Mouse (Mus musculus): ENCODE results near the gene Ckap4.

Ckap4 gene

DNA sequence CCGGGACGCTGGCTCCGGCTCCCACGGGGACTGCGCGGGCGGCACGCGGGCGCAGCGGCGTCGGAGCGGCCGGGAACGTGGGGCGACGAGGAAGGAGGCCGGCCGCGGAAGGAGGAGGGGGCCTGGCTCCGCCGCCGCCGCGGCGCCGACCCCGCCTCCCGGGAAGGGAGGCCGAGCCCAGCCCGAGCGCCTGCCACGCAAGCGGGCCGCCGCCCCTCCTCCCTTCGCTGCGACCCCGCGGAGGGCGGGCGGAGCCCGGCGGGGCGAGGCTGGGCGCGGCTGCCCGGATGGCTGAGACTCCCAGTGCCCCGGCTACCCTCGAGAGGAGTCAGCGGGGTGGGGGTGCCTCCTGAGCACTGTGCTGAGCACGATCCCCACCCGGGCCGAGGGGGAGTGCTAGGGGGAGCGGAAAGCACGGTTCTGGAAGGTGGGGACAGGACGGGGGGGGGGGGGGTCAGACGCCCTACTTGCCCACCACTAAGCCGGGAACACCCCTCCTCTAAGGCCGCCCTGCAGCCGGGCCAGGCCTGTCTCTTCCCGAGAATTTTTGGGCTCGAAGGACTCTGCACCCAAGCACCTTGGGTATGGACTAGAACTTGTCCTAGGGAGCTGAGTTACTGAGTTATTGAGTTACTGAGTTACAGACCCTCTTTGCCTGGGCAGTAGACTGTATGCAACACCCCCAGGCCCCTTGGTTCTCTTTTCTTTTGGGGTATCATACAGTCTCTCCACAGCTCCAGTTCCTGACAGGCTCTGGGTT lies at the start of gene Ckap4:
Gene Ckap4 (minus strand): TSS at position 151 of the 760 bp plus-strand sequence.
- peak; percentile 63 for DNase-seq

DNA sequence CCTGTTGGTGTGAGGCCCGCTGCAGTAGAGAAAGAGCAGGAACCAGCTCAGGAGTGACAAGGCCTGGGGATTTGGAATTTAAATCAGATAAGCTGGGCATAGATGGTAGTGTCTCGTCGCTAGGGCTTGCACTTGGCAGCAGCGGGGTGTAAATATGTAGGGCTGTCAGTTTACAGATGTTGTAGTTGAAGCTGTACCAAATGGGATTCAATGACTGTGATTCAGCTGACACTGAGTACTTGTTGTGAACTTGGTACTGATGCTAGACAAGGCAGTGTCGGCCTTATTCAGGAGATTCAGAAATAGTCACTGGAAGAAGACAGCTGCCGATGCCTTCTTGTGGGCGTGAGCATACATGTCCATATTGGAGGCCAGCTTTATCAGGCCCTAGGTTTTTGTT lies 48.4 kb upstream of the Ckap4 start:
- DNase-seq, result no peak

DNA sequence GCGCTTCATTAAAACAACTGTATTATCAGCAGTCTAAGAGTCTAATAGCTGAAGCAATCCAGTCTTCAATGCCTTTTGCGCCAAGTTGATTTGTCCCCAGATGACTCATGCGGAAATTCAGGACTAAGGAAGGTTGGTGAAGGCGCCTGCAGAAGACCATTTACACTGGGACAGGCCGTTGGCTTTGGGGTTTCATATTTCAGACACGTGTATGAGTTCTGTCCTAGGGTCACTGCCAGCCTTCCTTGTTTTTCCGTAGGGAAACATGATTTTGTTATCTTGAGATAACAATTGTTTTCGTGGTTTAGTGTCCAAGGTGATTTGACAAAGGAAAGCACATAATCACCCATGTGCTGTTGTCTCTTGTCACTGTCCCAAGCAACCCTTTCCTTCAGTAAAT lies 47.3 kb upstream of the Ckap4 start:
- no peak for DNase-seq

DNA sequence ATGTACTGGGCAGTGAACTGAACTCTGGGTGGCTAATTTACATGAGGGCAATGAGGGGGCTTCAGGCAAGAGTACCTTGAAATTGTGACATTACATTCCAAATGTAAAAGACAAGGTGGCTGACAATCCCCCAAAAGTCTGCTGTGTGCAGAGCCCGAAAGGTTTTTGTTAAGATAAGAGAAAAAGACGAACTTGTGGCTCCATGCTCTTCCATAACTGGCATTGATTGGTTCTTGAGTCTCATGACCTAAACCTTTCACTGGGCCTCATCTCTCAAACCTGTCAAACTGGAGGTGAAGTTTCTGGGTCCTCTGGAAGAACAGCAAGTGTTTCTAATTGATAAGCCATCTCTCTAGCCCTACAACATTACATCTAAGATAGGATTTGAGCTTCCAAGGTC lies 45.7 kb upstream of the Ckap4 start:
- DNase-seq, result no peak

DNA sequence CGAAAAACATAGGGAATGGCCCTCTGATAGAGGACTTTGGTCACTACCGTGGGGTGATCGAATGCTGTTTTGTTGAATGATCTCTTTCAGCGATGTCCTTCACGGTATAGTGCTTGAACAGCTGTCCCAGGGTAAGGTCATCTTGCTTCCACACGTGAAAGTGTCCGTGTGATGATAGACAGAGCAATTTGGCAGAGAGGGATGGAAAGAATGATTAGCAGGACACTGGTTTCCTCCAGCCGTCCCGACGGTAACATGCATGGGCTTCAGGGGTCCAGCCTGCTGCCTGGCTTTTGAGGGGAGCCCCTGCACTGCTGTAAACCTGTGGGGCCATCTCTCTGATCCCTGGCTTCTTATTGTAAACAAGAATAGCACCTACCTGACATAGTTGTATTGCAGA lies 44.9 kb upstream of the Ckap4 start:
- no peak for DNase-seq

DNA sequence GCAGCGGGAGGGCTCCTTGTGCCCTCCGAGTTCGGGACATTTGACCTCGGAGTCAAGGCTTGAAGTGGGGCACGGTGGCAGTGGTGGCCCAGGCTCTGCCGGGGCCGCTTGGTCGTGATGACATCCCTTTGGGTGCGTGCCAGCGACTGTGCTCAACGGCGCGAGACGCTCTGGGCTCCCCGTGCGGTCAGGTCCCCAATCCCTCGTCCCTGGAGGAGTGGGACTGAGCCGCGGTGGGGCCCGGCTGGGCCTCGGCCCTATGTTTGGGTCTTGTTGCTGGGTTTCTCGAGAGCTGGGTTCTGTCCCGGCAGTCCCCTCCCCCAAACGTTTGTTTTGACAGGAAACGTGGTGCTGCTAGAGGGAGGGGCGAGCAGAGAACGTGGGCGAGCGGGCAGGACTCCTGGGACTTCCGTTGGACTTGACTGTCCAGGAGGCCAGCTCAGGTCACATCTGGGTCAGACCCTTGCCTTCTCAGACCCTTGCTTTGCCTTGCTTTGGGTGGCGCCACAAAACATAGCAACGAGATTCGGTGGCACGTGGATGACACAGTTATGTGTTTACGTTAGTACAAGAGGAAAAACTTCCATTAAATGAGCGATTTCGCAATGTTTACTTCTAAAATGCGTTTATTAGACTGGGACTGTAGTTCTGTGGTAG lies 43.3 kb upstream of the Ckap4 start:
- DNase-seq, result peak; percentile 87

DNA sequence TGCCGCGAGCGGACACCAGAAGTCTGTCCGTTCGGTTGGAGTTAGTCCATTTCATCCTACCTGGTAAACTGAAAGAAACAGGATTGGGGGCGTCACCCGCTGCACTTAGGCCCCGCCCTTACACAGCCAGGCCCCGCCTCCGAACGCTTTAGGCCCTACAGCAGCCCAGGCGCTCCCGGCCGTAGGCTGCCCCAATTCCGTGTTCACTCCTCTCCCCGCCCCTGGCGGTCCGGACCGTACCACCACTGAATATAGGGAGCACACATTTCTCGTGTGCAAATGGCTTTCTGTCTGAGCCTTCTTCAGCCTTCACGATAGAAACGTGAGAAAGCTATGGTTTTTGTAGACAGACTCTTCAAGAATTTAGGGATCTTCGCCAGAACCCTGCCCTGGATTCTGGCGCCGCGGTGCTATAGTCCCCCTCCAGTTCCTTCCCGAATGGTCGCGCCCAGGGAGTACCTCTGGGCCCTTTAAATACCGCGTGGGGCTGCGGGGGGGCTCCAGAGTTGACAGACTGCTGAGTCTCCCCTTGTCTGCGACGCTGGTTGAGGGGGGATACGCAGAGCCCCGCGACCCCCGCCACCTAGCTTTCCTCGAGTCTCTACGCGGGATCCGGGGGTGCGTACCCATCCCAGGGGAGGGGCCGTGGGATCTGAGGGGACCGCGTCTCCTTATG lies 42.7 kb upstream of the Ckap4 start, which contains the start of gene Tcp11l2:
Gene Tcp11l2 (plus strand): TSS at position 232 of the 676 bp plus-strand sequence.
- peak; percentile 98 for DNase-seq

DNA sequence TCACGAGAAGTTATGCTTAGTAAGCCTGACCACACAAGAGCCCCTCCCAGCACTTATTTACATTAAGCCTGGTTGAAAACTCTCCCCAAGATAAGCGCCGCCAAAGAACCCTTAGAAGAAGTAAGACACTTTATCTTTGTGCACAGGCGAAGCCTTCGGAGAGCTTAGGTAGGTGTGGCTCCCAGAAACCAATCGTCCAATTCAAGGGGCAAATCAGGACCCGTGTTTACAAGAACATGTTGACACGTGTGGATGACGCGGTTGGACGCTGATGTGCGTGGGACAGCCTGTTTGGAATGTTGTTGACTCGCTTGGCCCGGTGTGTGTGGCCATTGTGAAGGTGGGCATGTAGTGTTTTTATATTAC lies 42.1 kb upstream of the Ckap4 start:
- DNase-seq, result no peak

DNA sequence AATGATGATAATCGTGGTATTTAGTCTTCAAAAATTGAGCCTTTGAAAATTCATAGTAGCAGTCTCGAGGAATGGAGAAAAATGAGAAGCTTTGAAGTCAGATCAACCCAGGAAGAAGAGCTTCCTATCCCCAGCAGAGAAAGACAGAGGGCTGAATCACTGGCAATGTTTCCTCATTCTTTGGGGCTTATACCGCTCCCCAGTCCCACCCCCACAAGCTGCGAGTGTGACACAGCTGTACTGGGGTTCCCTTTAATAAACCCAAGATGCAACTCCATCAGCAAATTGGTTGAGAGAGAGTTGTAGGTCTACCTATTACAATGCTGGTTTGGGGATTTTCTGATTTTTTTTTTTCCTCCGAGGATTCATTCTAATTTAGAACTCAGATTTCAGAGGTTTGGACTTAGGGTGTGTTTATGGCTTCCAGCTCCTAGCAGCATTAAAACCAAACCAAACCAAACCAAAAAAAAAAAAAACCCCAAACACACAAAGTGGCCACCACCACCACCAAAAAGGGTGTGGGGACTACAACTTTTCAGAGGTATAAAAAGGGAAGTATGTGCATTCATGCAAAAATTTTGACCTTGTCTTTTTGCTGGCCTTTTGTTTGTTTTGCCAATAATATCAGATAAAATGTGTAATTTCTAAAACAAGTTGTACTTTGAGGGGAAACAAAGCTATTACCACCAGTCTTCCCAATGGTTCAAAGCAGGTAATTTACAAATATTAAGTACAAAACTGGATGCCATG lies 40.0 kb upstream of the Ckap4 start:
- no peak for DNase-seq

DNA sequence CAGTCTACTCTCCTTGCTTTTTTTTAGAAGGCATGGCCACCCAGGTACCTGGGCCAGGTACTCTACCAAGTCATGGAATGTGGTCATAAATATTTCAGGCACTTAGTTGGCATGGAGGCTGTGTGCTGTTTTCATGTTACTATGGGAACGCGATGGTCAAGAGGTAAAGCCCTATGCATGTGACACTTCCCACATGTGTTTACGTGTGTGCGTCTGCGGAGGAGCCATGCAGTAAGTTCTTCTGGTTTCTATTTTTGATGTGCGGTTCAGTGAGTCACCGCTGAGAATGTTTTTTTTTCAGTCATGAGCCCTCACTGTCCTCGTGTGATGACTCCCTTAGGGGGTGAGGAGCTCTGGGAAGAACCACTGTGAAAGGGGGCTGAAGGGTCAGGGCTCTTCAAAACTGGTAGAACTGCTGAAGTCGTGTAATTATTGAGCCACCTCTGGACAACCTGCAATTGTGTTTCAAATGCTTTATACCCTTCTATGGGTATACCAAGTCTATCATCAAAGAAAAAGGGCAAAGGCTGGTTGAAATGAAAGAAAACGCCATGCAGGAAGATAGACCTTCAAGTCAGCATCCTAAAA lies 37.3 kb upstream of the Ckap4 start:
- no peak for DNase-seq

DNA sequence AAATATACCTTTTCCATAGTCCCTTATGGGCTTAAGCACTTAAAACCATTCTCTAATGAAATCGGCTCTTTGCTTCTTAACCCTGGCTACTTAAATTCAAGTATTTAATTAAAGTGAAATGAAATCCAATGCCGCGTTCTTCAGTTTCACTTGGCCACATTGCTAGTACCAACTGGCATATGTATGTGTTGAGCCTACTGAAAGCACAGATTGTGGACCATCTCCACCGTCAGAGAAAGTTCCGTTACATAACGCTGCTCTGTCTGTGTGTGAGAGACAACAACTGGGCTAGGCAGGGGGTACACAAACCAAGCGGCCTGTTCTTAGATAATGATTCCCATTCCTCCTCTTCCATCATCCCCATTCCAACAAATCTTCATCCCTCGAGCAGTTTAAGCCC lies 30.6 kb upstream of the Ckap4 start:
- no peak for DNase-seq

DNA sequence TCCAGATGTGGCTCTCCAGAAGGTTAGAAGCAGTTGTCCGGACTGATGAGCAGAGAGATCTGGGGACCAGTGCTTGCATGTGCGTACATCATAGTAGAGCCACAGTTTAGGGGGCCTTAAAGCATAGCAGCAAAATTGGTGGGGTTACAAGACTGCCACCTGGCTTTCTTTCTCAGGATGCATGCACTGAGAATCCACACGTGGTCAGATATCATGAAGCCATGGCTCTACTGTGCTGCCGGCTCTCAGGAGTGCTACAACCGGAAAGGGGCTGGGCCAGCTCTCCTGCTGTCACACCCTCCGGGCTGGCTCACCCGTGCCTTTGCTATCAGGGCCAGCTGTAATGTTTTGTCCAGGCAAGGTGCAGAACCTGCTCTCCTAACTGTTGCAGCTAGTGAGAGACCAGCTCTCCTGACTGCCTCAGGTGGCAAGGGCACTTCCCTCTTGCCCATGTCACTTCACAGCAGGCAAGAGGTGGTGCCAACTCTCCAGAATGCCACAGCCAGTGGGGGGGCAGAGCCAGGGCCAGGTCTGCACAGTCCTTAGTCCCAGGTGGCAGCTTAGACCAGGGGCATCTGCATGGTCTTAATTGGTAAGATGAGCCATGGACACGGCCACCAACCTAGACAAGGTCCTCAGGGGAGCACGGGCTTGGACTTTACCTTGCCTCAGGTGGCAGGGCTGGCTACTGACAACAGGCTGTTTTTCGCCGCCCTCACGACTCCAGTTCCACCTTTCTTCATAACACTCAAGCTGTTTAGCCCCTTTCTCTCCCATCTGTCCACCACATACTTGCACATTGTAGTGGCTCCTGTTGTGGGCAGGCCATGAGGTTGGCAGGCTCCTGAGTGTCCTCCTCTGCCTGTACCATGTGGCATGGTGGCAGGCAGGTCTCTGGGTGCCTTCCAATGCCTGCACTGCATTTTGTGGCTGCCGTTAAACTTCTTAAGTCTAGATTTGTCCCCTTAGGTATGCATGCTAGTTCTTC lies 29.0 kb upstream of the Ckap4 start:
- no peak for DNase-seq

DNA sequence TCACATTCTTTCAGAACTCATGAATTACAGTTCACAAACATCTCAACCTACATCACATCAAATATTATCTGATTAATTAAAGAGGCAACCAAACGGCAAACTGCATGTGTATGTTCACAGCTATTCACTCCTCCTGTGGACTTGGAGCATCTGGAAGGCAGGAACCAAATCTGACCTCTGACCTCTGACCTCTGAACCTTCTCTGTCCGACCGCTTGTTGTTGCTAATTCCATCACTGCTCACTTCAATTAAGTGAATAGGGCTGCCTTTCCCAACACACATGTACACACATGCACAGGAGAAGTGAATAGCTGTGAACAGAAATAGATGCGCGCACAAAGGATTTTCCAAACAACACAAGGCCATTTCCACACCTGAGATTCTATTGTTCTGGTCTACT lies 28.3 kb upstream of the Ckap4 start:
- DNase-seq, result no peak

DNA sequence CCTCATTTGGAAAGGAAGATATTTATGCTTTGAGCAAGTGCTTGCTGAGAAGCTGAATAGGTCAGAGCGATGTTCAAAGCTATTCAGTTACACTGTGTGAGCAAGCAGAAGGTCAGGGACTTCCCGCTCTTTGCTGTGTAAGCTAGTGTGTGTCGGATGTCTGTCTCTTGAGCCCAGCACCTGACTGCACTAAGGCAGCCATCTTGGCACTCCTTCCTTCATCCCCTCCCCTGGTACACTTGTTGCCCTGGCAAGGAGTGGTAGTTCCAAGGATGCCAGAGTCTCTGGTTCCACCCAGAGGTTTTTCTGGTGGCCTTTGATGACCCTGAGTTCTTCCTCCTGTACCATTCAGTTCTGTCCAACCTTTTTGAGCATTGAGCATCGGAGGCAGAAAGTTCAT lies 26.1 kb upstream of the Ckap4 start:
- DNase-seq, result no peak

DNA sequence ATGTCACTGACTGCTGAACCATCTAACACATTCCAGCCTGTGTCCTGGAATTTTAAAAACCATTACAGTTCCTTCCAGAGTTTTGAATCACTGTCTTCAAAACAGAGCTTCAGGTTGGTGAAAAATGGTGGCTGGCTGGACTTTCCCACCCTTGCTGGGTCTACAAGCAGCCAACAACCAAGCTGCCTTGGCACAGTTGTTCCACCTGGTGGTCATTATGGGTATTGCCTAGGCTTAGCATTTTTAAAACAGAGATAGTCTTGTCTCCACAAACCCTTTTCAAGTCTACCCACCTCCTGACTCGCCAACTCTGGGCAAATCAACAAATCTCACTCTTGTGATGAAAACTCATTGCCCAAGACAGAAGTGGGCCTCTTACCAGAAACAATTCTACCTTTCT lies 24.6 kb upstream of the Ckap4 start:
- DNase-seq, result no peak

DNA sequence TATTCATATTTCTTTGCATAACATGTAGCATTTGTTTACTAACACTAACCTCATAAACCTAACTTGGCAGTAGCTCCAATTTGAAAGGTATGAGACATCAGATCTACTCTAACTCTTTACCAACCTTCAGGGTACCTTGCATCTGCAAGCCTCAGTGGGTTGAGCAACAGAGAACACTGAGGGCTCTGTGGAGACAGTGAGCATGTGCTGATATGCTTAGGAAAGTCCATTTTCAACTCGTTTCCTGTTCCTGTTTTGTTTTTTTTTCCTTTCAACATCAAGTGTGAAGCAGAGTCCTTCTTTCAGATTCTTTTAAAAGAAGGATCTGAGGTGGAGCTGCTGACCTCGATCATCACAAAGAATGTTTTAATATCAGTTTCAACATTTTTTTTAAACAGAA lies 22.3 kb upstream of the Ckap4 start:
- DNase-seq, result no peak

DNA sequence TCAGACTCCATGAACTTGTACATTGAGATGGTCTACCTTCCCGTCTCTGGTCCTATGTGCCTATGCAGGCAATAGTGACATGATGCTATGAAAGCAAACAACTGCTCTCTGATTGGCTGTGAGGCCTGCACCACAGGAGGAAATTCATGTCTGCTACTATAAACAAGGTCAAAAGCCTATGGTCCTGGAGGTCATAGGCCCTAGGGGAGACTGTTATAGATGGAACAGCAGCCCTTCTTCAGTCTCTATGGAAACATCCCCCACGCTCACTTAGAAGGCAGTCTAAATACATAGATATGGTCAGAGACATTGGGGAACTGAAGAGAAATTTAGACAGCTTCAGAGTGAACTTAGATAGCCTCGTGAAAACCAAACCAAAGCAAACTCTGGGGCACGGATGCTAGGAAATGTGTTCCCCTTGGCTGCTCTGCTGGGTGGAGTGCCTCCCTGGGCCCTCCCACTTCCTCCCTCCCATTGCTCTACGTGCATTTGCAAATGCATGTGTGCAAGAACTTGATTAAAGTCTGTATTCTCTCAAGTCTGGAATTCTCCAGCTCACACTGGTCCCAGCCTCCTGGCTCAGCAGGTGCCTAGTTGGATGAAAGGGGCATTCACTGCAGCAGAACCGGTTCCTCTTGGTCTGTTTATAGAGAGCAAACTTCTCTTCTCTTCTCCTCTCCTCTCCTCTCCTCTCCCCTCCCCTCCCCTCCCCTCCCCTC lies 20.6 kb upstream of the Ckap4 start:
- peak; percentile 51 for DNase-seq

DNA sequence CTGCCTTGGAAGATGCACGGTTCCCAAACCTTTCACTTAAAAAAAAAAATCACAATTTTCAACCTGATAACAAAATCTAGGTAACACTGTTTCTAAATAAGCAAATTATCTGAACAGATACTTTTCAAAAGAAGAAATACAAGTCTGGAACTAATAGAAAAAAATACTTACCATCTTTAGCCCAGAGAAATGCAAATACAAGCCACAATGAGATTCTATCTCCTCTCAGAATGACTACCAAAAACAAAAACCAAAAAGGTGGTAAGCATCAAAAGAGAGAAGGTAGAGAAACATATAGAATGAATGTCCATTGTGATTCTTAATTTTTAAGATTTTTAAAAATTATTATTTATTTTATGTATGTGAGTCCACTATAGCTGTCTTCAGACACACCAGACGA lies 18.6 kb upstream of the Ckap4 start:
- DNase-seq, result no peak

DNA sequence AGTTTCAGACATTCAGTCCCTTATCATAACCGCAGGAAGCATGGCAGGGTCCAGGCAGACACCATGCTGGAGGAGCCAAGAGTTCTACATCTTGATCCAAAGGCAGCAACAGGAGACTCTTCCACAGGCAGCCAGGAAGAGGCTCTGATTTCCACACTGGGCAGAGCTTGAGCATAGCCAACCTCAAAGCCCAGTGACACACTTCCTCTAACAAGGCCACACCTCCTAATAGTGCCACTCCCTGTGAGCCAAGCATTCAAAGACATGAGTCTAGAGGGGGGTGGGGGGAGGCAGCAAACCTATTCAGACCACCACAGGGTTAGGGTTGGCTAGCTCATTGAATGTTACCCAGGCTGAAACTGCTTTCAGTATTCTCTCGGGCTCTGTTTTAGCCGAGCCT lies 18.0 kb upstream of the Ckap4 start:
- no peak for DNase-seq

DNA sequence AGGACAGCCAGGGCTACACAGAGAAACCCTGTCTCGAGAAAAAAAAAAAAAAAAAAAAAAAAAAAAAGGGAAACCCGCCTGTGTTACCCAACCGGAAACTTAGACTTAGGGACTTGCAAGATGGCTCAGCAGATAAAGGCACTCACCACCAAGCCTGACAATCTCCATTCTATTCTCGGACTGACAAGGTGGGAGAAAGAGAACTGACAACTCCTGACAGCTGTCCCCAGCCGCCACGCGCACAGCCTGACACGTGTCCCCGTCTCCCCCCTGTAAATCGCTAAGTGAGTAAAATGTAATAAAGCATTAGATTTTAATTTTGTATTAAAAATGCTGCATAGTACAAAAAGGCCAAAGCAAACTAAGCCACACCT lies 16.0 kb upstream of the Ckap4 start:
- DNase-seq, result no peak
